Mouse (Mus musculus): ENCODE data around the gene Exoc7.
"Not testable (repeated sequence)": the region's sequence is repeated elsewhere in the genome, so short reads cannot be mapped to it uniquely, and the experiment has no call there.

Gene Exoc7

GRCm38 (mm10) chr11:116311169-116311568 lies 4.1 kb upstream of the Exoc7 start:
- DNase-seq, result no peak

GRCm38 (mm10) chr11:116309601-116310000 lies 2.6 kb upstream of the Exoc7 start:
- no peak for DNase-seq

DNA sequence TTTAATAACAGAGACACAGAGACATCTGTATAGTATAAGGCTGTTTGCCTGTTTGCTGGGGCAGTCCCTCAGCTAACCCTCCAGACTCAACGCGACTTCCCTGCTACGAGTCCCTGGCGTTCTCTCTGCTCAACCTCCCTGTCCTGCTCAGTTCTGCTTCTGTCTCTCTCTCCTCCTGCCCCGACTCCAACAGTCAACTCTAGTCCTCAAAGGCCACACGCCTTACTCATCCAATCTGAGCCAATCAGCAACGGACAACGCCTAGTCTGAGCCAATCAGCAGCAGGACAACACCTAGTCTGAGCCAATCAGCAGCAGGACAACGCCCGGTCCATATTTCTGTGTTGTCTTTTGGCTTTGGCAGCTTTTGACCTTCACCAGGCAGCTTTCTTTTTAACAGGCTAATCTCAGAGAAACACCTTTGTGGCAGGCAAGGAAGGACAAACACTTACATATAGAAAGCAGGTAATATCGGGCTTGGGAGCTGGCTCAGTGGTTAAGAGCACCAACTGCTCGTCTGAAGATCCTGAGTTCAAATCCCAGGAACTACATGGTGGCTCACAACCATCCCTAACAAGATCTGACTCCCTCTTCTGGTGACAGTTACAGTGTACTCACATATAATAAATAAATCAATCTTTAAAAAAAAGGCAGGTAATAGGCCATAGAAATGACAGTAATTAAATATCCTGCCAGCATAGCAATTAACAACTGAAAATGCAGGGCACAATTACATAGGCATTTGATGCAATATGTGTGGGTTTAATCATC lies 914 bp upstream of the Exoc7 start:
- no peak for DNase-seq

DNA sequence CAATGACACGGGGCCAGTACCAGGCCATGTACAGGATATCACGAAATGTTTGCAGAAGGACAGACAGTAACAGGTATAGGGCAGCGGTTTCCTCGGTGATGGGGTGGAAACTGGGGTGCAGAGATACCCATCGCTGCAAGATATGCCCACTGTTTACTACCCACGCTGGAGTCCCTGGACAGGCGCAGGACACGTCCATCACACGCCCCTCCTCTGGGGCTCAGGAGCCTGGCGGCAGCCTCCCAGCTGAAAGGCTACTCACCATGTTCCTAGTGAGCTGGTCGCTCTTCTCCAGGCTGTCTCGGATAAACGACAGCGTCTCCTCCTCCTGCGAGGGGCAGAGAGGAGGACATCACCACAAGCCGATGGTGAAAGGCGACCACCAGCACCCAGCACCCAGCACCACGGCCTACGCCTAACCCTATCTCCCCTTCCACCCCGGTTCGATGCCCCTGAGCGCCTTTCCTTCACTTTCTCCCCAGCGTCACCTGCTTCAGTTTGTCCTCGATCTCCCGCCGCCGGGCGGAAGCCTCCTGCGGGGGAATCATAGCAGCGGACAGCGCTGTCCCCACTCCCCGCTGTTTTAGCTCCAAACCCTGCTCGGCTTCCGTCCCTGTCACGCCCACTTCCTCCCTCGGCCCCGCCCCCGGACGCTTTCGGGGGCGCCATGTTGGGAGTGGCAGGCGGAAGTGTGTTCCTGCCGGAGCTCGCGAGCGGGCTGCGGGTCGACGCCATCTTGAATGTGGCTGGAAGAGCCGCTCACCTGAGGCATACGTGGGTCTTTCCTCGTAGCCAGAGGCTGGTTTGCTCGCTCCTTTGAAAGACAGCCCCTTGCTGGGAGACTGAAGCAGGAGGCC lies 679 bp downstream of the Exoc7 start:
- peak; percentile 94 for DNase-seq

GRCm38 (mm10) chr11:116305423-116305822 lies 1.6 kb downstream of the Exoc7 start:
- no peak for DNase-seq

DNA sequence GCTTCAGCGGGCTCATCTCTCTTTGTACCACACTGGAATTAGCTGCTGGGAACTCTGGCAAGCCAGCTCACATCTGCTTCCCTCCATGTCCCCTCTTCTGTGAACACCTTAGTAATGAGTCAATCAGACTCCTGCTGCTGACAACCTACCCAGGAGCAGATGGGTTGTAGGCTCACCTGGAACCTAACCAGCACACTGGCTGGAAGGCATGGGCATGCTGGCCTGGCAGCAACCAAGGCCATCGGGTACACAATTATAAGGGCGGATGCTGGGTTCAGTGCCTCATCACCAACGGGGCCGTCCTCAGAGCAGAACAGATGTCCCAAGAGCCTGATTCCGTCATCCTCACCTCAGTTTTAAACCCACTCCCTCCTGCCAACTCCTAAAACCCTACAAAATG lies 8.4 kb downstream of the Exoc7 start:
- no peak for DNase-seq

- no peak for DNase-seq
Measured at GRCm38 (mm10) chr11:116298221-116298620, 8.8 kb downstream of the Exoc7 start.

DNA sequence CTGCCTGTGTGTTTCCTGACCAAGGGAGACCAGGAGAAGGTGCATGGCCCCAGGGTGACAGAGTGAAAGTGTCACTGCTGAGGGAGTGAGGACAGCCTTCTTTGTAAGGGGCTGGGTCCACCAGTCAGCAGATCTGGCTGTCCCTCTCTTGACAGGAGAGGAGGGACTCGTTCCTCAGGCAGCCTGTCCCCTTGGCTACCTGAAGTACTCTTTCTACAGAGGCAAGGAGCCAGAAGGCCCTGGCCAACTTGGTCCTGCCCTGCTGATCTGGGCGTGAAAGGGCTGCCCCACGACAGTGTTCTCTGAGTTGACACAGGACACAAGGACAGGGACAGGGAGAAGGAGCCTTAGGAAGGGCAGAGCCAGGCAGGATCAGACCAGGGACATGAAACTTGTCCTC lies 10.0 kb downstream of the Exoc7 start:
- DNase-seq, result no peak

GRCm38 (mm10) chr11:116296191-116296734 lies 10.8 kb downstream of the Exoc7 start:
- DNase-seq, result no peak

DNA sequence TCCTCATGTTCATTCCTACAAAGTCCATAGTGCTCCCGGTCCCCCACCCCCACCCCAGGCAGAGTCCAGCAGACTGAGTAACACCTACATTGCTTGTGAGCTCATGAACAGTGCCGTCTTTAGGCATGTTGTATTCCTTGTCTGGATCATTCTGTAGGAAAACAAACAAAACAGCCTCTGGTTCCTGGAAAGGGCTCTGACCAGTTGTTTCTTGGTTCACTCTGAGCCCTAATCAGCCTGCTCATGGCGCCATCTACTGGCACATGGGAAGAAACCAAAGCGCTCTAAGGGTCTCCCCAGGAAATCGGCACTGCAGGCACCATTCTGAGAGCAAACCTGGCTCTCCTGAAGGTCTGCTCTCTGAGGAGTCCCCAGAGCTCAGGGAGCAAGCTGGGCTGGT lies 12.7 kb downstream of the Exoc7 start:
- peak; percentile 58 for DNase-seq

DNA sequence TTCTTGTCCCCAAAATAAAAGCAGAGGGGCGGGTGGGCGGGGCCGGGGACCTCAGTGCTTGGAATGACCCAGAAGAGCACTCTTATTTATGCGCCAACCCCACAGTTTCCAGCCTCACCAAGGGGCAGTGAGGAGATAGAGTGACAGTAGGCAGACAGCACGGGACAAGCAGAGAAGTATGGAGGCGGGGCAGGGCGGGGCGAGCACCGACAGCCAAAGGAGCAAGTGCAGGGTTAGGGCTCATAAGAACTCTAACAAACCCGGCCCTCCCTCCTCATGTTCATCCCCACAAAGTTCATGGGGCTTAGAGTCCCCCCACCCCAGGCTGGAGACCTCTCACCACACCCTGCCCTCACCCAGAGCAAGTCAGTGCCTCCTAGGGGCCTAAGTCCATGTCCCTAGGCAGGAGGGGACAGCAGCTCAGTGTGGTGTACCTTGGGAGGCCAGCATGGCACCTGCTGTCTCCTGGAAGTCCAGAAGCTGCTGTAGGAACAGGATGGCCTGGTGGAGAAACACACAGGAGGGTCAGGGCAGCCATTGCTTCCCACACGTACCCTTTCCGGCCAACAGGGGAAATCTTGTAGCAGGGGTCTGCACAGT lies 13.4 kb downstream of the Exoc7 start:
- no peak for DNase-seq

DNA sequence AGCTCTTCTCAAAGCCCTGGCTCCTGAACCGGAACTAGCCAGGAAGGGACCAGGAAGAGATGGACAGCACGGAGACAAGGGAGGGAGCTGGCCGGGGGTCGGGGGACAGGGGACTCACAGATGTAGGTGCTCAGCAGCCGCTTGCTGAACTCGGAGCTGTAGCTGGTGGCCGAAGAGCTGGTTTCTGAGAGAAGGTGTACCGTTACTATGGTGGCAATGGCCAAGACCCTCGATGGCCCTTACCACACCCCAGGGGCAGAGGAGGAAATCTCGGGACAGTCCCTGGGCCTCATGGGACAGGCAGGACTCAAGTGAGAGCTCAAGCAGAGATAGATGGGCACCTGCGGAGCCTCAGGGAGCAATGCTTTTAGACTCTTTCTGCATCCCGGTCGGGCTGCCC lies 14.6 kb downstream of the Exoc7 start:
- DNase-seq, result no peak

DNA sequence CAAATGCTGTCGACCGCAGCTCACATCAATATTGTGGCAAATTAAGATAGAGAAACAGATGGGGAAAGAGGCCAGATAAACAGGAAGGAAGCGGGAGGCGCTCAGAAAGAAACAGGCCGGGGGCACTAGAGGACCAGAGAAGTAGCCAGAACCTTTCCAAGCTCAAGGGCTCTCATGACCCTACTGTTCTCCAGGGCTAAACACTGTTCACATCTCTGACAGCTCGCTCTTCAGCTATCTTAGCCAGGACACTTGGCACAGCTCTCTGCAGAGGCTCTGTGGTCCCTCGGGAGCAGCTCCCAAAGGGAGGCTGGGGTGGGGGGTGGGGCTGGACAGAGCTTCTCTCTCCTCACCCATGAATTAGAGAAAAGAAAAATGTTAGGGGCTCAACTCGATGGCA lies 16.5 kb downstream of the Exoc7 start:
- DNase-seq, result no peak

- DNase-seq, result no peak
Measured at GRCm38 (mm10) chr11:116287351-116287750, 19.7 kb downstream of the Exoc7 start.

DNA sequence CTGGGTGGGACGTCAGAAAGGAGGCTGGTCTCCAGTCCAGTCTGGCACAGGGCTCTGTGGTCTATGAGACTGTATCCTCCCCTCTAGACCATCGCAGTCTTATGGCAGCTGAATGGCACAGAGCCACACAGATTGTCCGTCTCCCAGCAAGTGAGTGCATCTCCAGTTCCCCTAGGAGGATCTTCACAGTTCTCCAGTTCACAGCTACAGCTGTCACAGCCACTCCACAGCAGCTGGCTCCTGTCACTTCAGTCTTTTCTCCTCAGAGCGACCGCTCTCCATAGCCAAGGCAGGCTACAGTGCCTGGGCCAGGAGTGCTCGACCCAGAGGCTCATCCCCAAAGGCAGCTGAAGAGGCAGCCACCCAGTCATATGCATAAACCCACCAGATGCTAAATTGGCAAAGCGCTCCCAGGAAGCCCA lies 21.3 kb downstream of the Exoc7 start:
- DNase-seq, result no peak

DNA sequence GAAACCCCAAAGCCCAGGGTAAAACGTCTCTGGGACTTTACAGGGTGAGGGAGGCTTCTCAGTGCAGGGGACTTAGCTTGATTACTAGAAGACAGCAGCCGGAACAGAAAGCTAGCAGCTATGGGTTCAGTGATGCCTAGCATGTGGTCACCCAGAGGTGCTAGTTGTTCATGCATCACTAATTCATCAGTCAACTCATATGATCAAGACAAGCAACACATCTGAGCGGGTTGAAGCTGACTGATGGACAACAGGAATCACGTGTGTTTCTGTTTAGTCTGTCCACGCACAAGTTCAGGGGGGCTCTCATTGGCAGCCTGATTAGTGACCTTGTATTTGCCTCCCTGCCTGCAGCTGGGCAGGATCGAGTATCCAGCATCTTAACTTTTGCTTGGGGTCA lies 23.1 kb downstream of the Exoc7 start:
- DNase-seq, result no peak

DNA sequence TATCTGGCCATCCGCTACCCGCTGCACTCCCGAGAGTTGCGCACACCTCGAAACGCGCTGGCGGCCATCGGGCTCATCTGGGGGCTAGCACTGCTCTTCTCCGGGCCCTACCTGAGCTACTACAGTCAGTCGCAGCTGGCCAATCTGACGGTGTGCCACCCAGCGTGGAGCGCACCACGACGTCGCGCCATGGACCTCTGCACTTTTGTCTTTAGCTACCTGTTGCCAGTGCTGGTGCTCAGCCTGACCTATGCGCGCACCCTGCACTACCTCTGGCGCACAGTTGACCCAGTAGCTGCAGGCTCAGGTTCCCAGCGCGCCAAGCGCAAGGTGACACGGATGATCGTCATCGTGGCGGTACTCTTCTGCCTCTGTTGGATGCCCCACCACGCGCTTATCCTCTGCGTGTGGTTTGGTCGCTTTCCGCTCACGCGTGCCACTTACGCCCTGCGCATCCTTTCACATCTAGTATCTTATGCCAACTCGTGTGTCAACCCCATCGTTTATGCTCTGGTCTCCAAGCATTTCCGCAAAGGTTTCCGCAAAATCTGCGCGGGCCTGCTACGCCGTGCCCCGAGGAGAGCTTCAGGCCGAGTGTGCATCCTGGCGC lies 24.0 kb downstream of the Exoc7 start:
- DNase-seq, result no peak

GRCm38 (mm10) chr11:116282089-116282488 lies 24.9 kb downstream of the Exoc7 start:
- no peak for DNase-seq

DNA sequence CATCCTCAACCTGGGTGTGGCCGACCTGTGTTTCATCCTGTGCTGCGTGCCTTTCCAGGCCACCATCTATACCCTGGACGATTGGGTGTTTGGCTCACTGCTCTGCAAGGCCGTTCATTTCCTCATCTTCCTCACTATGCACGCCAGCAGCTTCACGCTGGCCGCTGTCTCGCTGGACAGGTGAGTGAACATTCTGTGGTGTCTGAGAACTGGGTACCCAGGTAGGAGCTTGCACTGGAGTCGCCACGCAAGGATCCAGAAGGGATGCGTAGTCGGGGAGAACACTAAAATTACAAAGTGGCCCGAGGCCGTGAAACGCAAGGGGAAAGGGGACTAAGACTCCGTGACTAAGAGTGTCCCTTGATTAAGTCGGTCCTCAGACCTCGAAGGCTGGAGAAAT lies 25.4 kb downstream of the Exoc7 start:
- DNase-seq, result no peak

GRCm38 (mm10) chr11:116280751-116281663 lies 26.0 kb downstream of the Exoc7 start, which contains the start of gene Galr2:
Gene Galr2 (plus strand): TSS chr11:116280939.
- DNase-seq, result no peak

- not testable (repeated sequence) for DNase-seq
Measured at GRCm38 (mm10) chr11:116277184-116277583, 29.8 kb downstream of the Exoc7 start.

All from thymus, postnatal 25 days (tissue).